Mouse (Mus musculus) large intestine, adult 2 months (tissue): Measurements from ENCODE around the gene Map3k9. TPM values are rescaled to one million over a fixed set of nuclear protein-coding genes. Genes with fewer than 3 reads are reported as not detected.

Experiments used
- polyA plus RNA-seq: library from polyadenylated mRNA; depleted of rRNA; stranded (reverse); fragments of >200 nt; gene quantifications from 2 replicates; pipeline ENCODE4 v1.2.3, GENCODE M21; 2012; rRNA removed

Map3k9 gene
- polyA plus RNA-seq, 1 experiment: 3.0 TPM

Other genes starting within 250 kb of the Map3k9 start
- 13.8 and 18.3 TPM in 2 replicates for gene Gm20498, start 248.3 kb downstream of the Map3k9 start, polyA plus RNA-seq
- gene Synj2bp, start 248.3 kb downstream of the Map3k9 start, polyA plus RNA-seq: 44.3 and 80.8 TPM in 2 replicates
- not detected in 2 replicates for gene Adam21, start 212.7 kb downstream of the Map3k9 start, polyA plus RNA-seq
- gene Med6, start 186.2 kb downstream of the Map3k9 start, polyA plus RNA-seq: 10.7 and 11.2 TPM in 2 replicates
- gene Ttc9, start 149.9 kb downstream of the Map3k9 start, polyA plus RNA-seq: 0.75 and 0.93 TPM in 2 replicates
- 25.3 and 32.2 TPM in 2 replicates for gene Pcnx, start 78.8 kb upstream of the Map3k9 start, polyA plus RNA-seq